Mouse (Mus musculus): ENCODE data around the gene Mettl7a3. TPM values are rescaled to one million over a fixed set of nuclear protein-coding genes. Genes with fewer than 3 reads are reported as not detected.
A peak's percentile ranks its signal among the peaks of the same experiment; 100 is the strongest.

Gene Mettl7a3
- polyA plus RNA-seq (2012; rRNA removed): 0.13 and 0.15 TPM in 2 replicates

DNA sequence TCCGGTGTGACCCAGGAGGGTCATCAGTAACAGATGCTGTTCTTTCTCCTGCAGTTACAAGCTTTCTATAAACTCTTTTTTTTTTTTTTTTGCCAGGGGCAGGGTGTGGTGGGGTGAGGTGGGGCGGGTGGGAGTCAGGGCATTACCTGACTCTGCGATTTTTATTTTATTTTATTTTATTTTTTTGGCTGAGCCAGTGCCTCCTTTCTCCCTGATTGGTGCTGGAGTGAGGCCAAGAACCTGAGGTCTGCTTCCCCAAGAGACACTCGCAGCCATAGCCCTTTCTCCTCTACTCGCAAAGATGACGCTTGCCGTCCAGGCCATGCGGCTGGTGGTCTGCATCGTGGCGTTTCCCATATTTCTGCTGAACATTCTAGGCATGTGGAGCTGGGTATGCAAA, at the start of gene Mettl7a3:
TSS of gene Mettl7a3 (plus strand) at position 301 of the 400 bp plus-strand sequence.
- H3K27me3 ChIP-seq (ENCODE audit: control insufficient read depth, insufficient read depth, low read length): no peaks in the 10 kb centered on the region
- H3K4me3 ChIP-seq (replicated peaks; ENCODE audit: insufficient read depth, low read depth, low read length): no peak within 1 kb of the TSS
- no peak within 1 kb of the TSS for H3K27ac ChIP-seq (ENCODE audit: insufficient read depth, low read length)
- TF ChIP-seq CTCF (IDR thresholded peaks at IDR 0.05; ENCODE audit: borderline replicate concordance, insufficient read depth, low read depth, low read length): no peak
- no peak for TF ChIP-seq POLR2A (IDR thresholded peaks at IDR 0.05; ENCODE audit: borderline replicate concordance, insufficient read depth, low read length)
- DNase-seq: no peak
- WGBS: 21% methylated on average over 10 of the region's 10 CpGs
- no peaks in the 10 kb centered on the region for H3K4me1 ChIP-seq (ENCODE audit: control insufficient read depth, insufficient read depth, low read length)

DNA sequence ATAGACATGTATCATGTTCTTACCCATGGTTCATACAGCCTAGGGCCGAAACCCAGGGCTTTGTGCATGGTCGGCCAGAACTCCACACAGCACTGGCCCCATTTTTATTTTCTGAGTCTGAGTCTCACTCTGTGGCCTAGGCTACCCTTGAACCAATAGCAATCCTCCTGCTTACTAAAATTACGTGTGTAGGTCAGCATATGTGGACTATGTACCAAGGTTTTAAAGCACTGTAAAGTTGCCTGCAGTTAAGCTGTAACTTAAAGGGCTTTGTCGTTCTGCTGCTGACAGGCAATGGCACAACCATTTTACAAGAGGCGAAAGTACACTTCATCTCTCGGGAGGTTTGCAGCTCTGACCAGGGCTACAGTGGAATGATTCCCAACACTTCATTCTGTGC, 45.7 kb upstream of the Mettl7a3 start:
- no peak for DNase-seq

DNA sequence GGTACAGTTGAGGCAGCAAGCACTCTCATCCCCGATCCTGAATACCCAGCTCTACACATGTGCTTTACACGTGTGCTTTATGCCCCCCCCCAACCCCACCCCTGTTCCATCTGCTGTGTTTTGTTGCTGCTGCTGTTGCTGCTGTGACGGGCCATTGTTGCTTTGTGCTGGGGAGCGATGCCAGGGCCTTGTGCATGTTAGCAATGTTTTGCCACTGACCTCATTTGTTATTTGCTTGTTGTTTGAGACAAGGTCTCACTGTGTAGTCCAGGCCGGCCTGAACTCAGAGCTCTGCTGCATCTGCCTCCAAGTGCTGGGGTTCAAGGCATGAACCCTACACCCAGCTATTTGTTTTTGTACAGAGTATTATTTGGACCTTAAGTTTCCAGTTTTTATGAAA, 43.9 kb upstream of the Mettl7a3 start:
- H3K4me3 ChIP-seq (replicated peaks; ENCODE audit: insufficient read depth, low read depth, low read length): no peak overlapping the region
- no peak for DNase-seq
- TF ChIP-seq POLR2A (IDR thresholded peaks at IDR 0.05; ENCODE audit: borderline replicate concordance, insufficient read depth, low read length) (no peak), CTCF (IDR thresholded peaks at IDR 0.05; ENCODE audit: borderline replicate concordance, insufficient read depth, low read depth, low read length) (no peak)
- H3K27me3 ChIP-seq (ENCODE audit: control insufficient read depth, insufficient read depth, low read length): no peaks in the 10 kb centered on the region
- WGBS: 56% methylated on average over 5 of the region's 5 CpGs
- H3K4me1 ChIP-seq (ENCODE audit: control insufficient read depth, insufficient read depth, low read length): no peaks in the 10 kb centered on the region
- H3K27ac ChIP-seq (ENCODE audit: insufficient read depth, low read length): peak overlapping the region; percentile 50; the same call in 1 of the 2 replicates

More for the DNA sequence above, 45.7 kb upstream of the Mettl7a3 start:
- TF ChIP-seq CTCF (IDR thresholded peaks at IDR 0.05; ENCODE audit: borderline replicate concordance, insufficient read depth, low read depth, low read length) (no peak), POLR2A (IDR thresholded peaks at IDR 0.05; ENCODE audit: borderline replicate concordance, insufficient read depth, low read length) (no peak)
- Histone ChIP-seq H3K4me3 (replicated peaks; ENCODE audit: insufficient read depth, low read depth, low read length) (no peak overlapping the region), H3K27me3 (ENCODE audit: control insufficient read depth, insufficient read depth, low read length) (no peaks in the 10 kb centered on the region), H3K4me1 (ENCODE audit: control insufficient read depth, insufficient read depth, low read length) (no peaks in the 10 kb centered on the region), H3K27ac (ENCODE audit: insufficient read depth, low read length) (no peak overlapping the region)
- WGBS: 95% methylated on average over 6 of the region's 6 CpGs

DNA sequence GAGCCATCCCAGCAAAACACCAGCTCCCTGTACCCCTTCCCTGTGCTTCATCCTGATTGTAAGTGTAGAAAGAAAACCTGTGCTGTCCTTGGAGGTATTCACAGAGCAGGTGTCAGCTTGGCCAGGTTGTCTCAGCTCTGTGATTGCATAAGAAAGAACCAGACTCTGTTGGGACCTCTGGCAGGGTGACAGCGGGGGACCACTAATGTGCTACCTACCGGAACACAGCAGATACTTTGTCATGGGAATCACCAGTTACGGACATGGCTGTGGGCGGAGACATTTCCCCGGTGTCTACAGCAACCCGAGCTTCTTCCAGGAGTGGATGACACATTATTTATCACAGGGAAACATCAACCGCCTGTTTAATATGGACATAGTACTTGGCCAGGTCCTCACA, 42.4 kb upstream of the Mettl7a3 start:
- WGBS: 53% methylated on average over 7 of the region's 7 CpGs
- H3K27ac ChIP-seq (ENCODE audit: insufficient read depth, low read length): no peak overlapping the region

DNA sequence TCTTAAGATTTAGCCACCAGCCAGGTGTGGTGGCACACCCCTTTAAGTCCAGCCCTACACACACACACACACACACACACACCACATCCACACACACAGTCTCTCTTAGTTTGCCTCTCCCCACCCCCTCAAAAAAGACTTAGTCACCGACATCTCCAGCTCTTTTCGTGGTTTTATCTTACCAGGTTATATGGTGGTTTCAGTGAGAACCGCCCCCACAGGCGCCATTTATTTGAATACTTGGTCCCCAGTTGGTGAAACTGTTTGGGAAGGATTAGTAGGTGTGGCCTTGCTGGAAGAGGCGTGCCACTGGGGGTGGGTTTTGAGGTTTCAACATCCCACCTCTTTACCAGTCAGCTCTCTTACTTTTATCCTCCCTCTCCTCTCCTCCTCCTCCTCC, 36.9 kb upstream of the Mettl7a3 start:
- no peak overlapping the region for H3K4me3 ChIP-seq (replicated peaks; ENCODE audit: insufficient read depth, low read depth, low read length)
- H3K27me3 ChIP-seq (ENCODE audit: control insufficient read depth, insufficient read depth, low read length): no peaks in the 10 kb centered on the region
- H3K27ac ChIP-seq (ENCODE audit: insufficient read depth, low read length): no peak overlapping the region
- 98% methylated on average over 5 of the region's 5 CpGs for WGBS
- DNase-seq: no peak
- no peak for TF ChIP-seq POLR2A (IDR thresholded peaks at IDR 0.05; ENCODE audit: borderline replicate concordance, insufficient read depth, low read length)
- no peaks in the 10 kb centered on the region; the same call in 1 of the 2 replicates for H3K4me1 ChIP-seq (ENCODE audit: control insufficient read depth, insufficient read depth, low read length)

More for the DNA sequence above, 42.4 kb upstream of the Mettl7a3 start:
- DNase-seq: no peak
- no peak for TF ChIP-seq CTCF (IDR thresholded peaks at IDR 0.05; ENCODE audit: borderline replicate concordance, insufficient read depth, low read depth, low read length)
- H3K27me3 ChIP-seq (ENCODE audit: control insufficient read depth, insufficient read depth, low read length): no peaks in the 10 kb centered on the region
- H3K4me3 ChIP-seq (replicated peaks; ENCODE audit: insufficient read depth, low read depth, low read length): no peak overlapping the region
- H3K4me1 ChIP-seq (ENCODE audit: control insufficient read depth, insufficient read depth, low read length): no peaks in the 10 kb centered on the region

DNA sequence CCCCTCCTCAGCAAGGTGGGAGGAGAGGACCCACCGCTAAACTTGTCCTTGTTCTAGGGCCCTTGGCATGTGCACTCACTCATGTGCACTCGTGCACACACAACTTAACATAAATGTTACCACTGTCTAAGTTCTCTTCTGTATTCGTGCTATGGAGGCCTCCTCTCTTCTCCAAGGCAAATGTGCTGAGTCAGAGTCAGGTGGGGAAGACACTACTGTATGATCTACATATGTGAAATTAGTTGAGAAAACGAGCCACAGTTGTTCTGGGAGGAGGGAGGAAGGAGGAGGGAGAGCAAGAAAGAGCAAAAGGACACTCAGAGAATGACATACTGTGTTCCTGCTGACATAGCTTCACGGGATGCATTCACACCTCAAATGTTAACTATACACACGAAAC, 34.2 kb upstream of the Mettl7a3 start:
- no peaks in the 10 kb centered on the region for H3K27me3 ChIP-seq (ENCODE audit: control insufficient read depth, insufficient read depth, low read length)
- no peak overlapping the region for H3K4me3 ChIP-seq (replicated peaks; ENCODE audit: insufficient read depth, low read depth, low read length)
- 83% methylated on average over 6 of the region's 6 CpGs for WGBS

DNA sequence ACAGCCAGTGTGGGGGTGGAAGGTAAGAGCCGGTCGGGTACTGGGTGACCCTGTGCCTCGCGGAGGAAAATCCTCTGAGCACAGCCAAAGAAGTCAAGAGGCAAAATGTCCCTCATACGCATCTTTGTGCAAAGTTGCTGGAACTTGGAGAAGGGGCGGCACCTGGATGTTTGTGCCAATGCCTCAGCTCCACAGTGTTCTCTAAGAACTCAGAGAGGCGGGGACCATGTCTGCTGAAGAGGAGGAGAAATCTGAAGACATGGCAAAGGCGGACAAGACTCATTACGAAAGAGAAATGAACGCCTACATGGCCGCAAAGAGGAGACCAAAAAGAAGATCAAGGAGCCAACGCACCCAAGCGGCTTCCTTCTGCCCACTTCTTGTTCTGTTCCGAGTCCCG, 33.2 kb upstream of the Mettl7a3 start:
- DNase-seq: no peak

More for the DNA sequence above, 34.2 kb upstream of the Mettl7a3 start:
- no peak overlapping the region for H3K27ac ChIP-seq (ENCODE audit: insufficient read depth, low read length)
- no peak for DNase-seq
- TF ChIP-seq POLR2A (IDR thresholded peaks at IDR 0.05; ENCODE audit: borderline replicate concordance, insufficient read depth, low read length) (no peak), CTCF (IDR thresholded peaks at IDR 0.05; ENCODE audit: borderline replicate concordance, insufficient read depth, low read depth, low read length) (no peak)
- no peaks in the 10 kb centered on the region; the same call in none of the 2 replicates for H3K4me1 ChIP-seq (ENCODE audit: control insufficient read depth, insufficient read depth, low read length)

DNA sequence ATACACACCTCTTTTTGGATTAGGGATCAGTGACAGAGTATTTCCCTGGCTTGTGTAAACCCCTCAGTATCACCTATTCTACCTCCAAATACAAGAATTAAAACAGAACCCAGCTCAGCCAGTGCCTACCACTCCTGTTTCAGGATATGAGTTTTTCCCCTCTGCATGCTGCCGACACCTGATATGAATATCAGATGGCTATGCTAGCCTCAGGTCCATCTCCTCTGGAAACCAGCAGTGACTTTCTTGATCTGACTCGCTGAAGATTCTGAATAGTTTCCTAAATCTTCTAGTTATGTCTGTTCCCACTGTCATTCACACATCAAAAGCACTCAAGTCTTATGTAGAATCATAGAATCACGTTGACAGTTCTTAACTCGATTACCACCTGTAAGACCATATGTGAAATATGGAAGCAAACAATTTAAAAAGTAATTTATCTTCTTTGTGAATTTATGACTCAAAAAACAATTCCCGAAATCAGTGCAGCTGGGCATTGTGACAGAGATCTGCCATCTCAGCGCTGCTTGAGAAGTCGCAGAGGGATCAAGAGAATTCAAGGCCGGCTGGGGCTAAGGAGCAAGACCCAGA, 31.2 kb upstream of the Mettl7a3 start:
- 28% methylated on average over 8 of the region's 8 CpGs for WGBS
- H3K4me1 ChIP-seq (ENCODE audit: control insufficient read depth, insufficient read depth, low read length): no peaks in the 10 kb centered on the region; the same call in none of the 2 replicates

More for the DNA sequence above, 33.2 kb upstream of the Mettl7a3 start:
- Histone ChIP-seq H3K27me3 (ENCODE audit: control insufficient read depth, insufficient read depth, low read length) (no peaks in the 10 kb centered on the region), H3K4me1 (ENCODE audit: control insufficient read depth, insufficient read depth, low read length) (no peaks in the 10 kb centered on the region; the same call in none of the 2 replicates), H3K4me3 (replicated peaks; ENCODE audit: insufficient read depth, low read depth, low read length) (peak overlapping the region; percentile 10), H3K27ac (ENCODE audit: insufficient read depth, low read length) (no peak overlapping the region)
- 66% methylated on average over 15 of the region's 15 CpGs for WGBS
- no peak for TF ChIP-seq POLR2A (IDR thresholded peaks at IDR 0.05; ENCODE audit: borderline replicate concordance, insufficient read depth, low read length)
- TF ChIP-seq CTCF (IDR thresholded peaks at IDR 0.05; ENCODE audit: borderline replicate concordance, insufficient read depth, low read depth, low read length): no peak

More for the DNA sequence above, 31.2 kb upstream of the Mettl7a3 start:
- H3K27ac ChIP-seq (ENCODE audit: insufficient read depth, low read length): peak overlapping the region; percentile 97
- no peaks in the 10 kb centered on the region for H3K27me3 ChIP-seq (ENCODE audit: control insufficient read depth, insufficient read depth, low read length)
- DNase-seq: no peak
- no peak for TF ChIP-seq CTCF (IDR thresholded peaks at IDR 0.05; ENCODE audit: borderline replicate concordance, insufficient read depth, low read depth, low read length)
- TF ChIP-seq POLR2A (IDR thresholded peaks at IDR 0.05; ENCODE audit: borderline replicate concordance, insufficient read depth, low read length): no peak
- H3K4me3 ChIP-seq (replicated peaks; ENCODE audit: insufficient read depth, low read depth, low read length): peak overlapping the region; percentile 77
